Mouse (Mus musculus): ENCODE results near the gene Rac2.

The Rac2 gene

GRCm38 (mm10) chr15:78588900-78589299, 16.3 kb upstream of the Rac2 start:
- no peak for DNase-seq (ENCODE audit: low spot score)

GRCm38 (mm10) chr15:78588049-78588448, 15.5 kb upstream of the Rac2 start:
- DNase-seq (ENCODE audit: low spot score) = no peak

GRCm38 (mm10) chr15:78587050-78587994, 14.7 kb upstream of the Rac2 start:
- peak; percentile 74 for DNase-seq (ENCODE audit: low spot score)

- DNase-seq (ENCODE audit: low spot score) = no peak
These were observed 12.8 kb upstream of the Rac2 start for GRCm38 (mm10) chr15:78585404-78585803.

GRCm38 (mm10) chr15:78583352-78583751, 10.8 kb upstream of the Rac2 start:
- no peak for DNase-seq (ENCODE audit: low spot score)

- no peak for DNase-seq (ENCODE audit: low spot score)
These were observed 3.8 kb upstream of the Rac2 start for GRCm38 (mm10) chr15:78576284-78576810.

- DNase-seq (ENCODE audit: low spot score) = no peak
These were observed 348 bp downstream of the Rac2 start for GRCm38 (mm10) chr15:78572270-78572600.

GRCm38 (mm10) chr15:78571554-78572269, 871 bp downstream of the Rac2 start:
- DNase-seq (ENCODE audit: low spot score) = no peak

GRCm38 (mm10) chr15:78570170-78570569, 2.4 kb downstream of the Rac2 start:
- DNase-seq (ENCODE audit: low spot score) = no peak

GRCm38 (mm10) chr15:78567608-78568120, 4.9 kb downstream of the Rac2 start:
- no peak for DNase-seq (ENCODE audit: low spot score)

- no peak for DNase-seq (ENCODE audit: low spot score)
These were observed 7.7 kb downstream of the Rac2 start for GRCm38 (mm10) chr15:78564764-78565435.

- no peak for DNase-seq (ENCODE audit: low spot score)
These were observed 8.6 kb downstream of the Rac2 start for GRCm38 (mm10) chr15:78563937-78564336.

- no peak for DNase-seq (ENCODE audit: low spot score)
These were observed 9.2 kb downstream of the Rac2 start for GRCm38 (mm10) chr15:78563344-78563743.

GRCm38 (mm10) chr15:78559141-78559979, 13.2 kb downstream of the Rac2 start:
- no peak for DNase-seq (ENCODE audit: low spot score)

GRCm38 (mm10) chr15:78557693-78558535, 14.7 kb downstream of the Rac2 start:
- DNase-seq (ENCODE audit: low spot score) = no peak

- no peak for DNase-seq (ENCODE audit: low spot score)
These were observed 17.9 kb downstream of the Rac2 start for GRCm38 (mm10) chr15:78554545-78555313.

- no peak for DNase-seq (ENCODE audit: low spot score)
These were observed 23.3 kb downstream of the Rac2 start for GRCm38 (mm10) chr15:78549189-78549734.

GRCm38 (mm10) chr15:78548711-78549110, 23.9 kb downstream of the Rac2 start:
- no peak for DNase-seq (ENCODE audit: low spot score)

- no peak for DNase-seq (ENCODE audit: low spot score)
These were observed 24.3 kb downstream of the Rac2 start for GRCm38 (mm10) chr15:78548336-78548665.

All from left cerebral cortex, adult 11 months (tissue).